8 mouse cellular contexts compared by ENCODE assay signal in the genomic region with DNA sequence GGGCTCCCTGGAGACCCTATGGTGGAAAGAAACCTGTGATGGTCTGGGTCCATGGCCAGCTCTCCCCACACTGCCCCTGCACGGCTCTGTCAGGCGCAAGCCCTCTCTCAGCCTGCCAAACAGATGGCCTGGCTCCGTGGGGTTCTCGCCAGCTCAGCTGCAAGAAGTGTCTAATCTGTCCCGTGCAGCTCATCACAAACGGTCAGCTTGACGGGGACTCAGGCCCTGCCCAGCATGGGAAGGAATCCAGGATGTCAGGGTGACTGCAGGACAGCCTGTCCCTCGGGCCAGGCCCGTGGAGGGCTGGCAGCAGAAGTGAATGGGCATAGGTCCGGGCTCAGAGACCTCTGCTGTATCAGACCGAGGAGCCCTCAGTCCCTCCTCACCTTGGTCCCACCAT. TPM values are rescaled to one million over a fixed set of nuclear protein-coding genes. Genes with fewer than 3 reads are reported as not detected.
A peak's percentile ranks its signal among the peaks of the same experiment; 100 is the strongest.
DNase-seq lines count a peak whose midpoint lies in the region; ATAC-seq lines count a peak whose summit lies in the region.

No protein-coding gene starts in this region.

- ATAC-seq in erythroid progenitor cell, adult 5-6 weeks (replicated peaks; ENCODE audit: low FRiP score, poor library complexity, severe bottlenecking), result no peak

- DNase-seq in layer of hippocampus, adult 9-11 months, result peak; percentile 69
- no peak for DNase-seq in layer of hippocampus, adult 18-20 months (ENCODE audit: low spot score in 2 of 2)
- DNase-seq in adrenal gland, postnatal 14 days, result peak; percentile 83
- DNase-seq in cerebellum, postnatal 36 days, result peak; percentile 84 to 88
- peak; percentile 63 to 70 for DNase-seq in heart, postnatal 36 days
- DNase-seq in kidney, adult 9 months, result no peak
- no peak for DNase-seq in natural killer cell, adult 2 months (ENCODE audit: low spot score in 2 of 2)

- intact Hi-C loops in heart, postnatal 36 days (cut with DNase I), result loop anchor here (5.0 kb wide), 1 partner anchor 90 kb away; no protein-coding TSS in a partner anchor

RNA-seq across cellular contexts. Expression of a gene that starts 19.9 kb away (rescaled TPM):
- 10 to 100 TPM; 32.5 to 35.4 TPM for total RNA-seq in layer of hippocampus, adult 18-20 months (2021)
- total RNA-seq in adrenal gland, postnatal 14 days (2021), result 22.7 and 30.5 TPM in 2 replicates
- 10 to 100 TPM; 28.1 to 29.2 TPM for total RNA-seq in heart, postnatal 36 days (2021)
- total RNA-seq in erythroid progenitor cell, adult 5-6 weeks (2015; ENCODE audit: low replicate concordance), result 49.4 and 49.9 TPM in 2 replicates
- total RNA-seq in erythroid progenitor cell, adult 5-6 weeks (2017; ENCODE audit: low replicate concordance), result 112 and 178 TPM in 2 replicates

RNA-seq across cellular contexts. Expression of a gene that starts 52.9 kb away (rescaled TPM):
- 100 to 1,000 TPM; 172 to 184 TPM for total RNA-seq in layer of hippocampus, adult 18-20 months (2021)
- 24.4 and 27.2 TPM in 2 replicates for total RNA-seq in adrenal gland, postnatal 14 days (2021)
- 10 to 100 TPM; 13.7 to 21.2 TPM for total RNA-seq in heart, postnatal 36 days (2021)
- total RNA-seq in erythroid progenitor cell, adult 5-6 weeks (2015; ENCODE audit: low replicate concordance), result not detected in 2 replicates
- total RNA-seq in erythroid progenitor cell, adult 5-6 weeks (2017; ENCODE audit: low replicate concordance), result 12.3 TPM in 1 of 2 replicates, not detected in the other

Comparison
In these comparisons a context has a peak if more than half of its experiments do, and no peak if none do; other contexts are left out.
1. DNase-seq: peak in layer of hippocampus, adult 9-11 months (single experiment), adrenal gland, postnatal 14 days (single experiment), cerebellum, postnatal 36 days (2 of 2) and heart, postnatal 36 days (2 of 2); none in layer of hippocampus, adult 18-20 months (0 of 2), kidney, adult 9 months (single experiment) and natural killer cell, adult 2 months (0 of 2).